Mouse (Mus musculus): ENCODE measurements around the gene Kat2a. TPM values are rescaled to one million over a fixed set of nuclear protein-coding genes. Genes with fewer than 3 reads are reported as not detected.
A peak's percentile ranks its signal among the peaks of the same experiment; 100 is the strongest.

Gene Kat2a
- polyA plus RNA-seq, 1 experiment: 56.4 TPM

GRCm38 (mm10) chr11:100709201-100709810 is 3.0 kb downstream of the Kat2a start:
- TF ChIP-seq POLR2A (IDR thresholded peaks at IDR 0.05; ENCODE audit: control insufficient read depth, extremely low read depth, insufficient read depth, low read length, poor library complexity) (no peak), CTCF (IDR thresholded peaks at IDR 0.05; ENCODE audit: borderline replicate concordance, control insufficient read depth, extremely low read depth, insufficient read depth, low read length, poor library complexity) (no peak)
- WGBS: 96% methylated on average over 9 of the region's 9 CpGs
- H3K4me1 ChIP-seq (replicated peaks; ENCODE audit: control insufficient read depth, insufficient read depth, low read length): peaks cover 23% of the 10 kb centered on the region
- no peaks in the 10 kb centered on the region for H3K27me3 ChIP-seq (ENCODE audit: control insufficient read depth, insufficient read depth, low read length)
- H3K27ac ChIP-seq (ENCODE audit: control insufficient read depth, insufficient read depth, low read length): no peak overlapping the region
- H3K36me3 ChIP-seq (ENCODE audit: control insufficient read depth, insufficient read depth, low read length): peaks cover 6% of the 10 kb centered on the region; the same call in 1 of the 2 replicates
- no peak overlapping the region for H3K4me3 ChIP-seq (ENCODE audit: control insufficient read depth, insufficient read depth, low read length)
- no peak for DNase-seq

GRCm38 (mm10) chr11:100705095-100705747 is 7.0 kb downstream of the Kat2a start:
- no peaks in the 10 kb centered on the region for H3K27me3 ChIP-seq (ENCODE audit: control insufficient read depth, insufficient read depth, low read length)
- TF ChIP-seq POLR2A (IDR thresholded peaks at IDR 0.05; ENCODE audit: control insufficient read depth, extremely low read depth, insufficient read depth, low read length, poor library complexity): no peak
- no peak for TF ChIP-seq CTCF (IDR thresholded peaks at IDR 0.05; ENCODE audit: borderline replicate concordance, control insufficient read depth, extremely low read depth, insufficient read depth, low read length, poor library complexity)
- no peak for DNase-seq
- no peak overlapping the region for H3K27ac ChIP-seq (ENCODE audit: control insufficient read depth, insufficient read depth, low read length)
- 98% methylated on average over 23 of the region's 23 CpGs for WGBS
- H3K4me1 ChIP-seq (replicated peaks; ENCODE audit: control insufficient read depth, insufficient read depth, low read length): peaks cover 16% of the 10 kb centered on the region
- H3K4me3 ChIP-seq (ENCODE audit: control insufficient read depth, insufficient read depth, low read length): no peak overlapping the region
- peaks cover 6% of the 10 kb centered on the region; the same call in 1 of the 2 replicates for H3K36me3 ChIP-seq (ENCODE audit: control insufficient read depth, insufficient read depth, low read length)

DNA sequence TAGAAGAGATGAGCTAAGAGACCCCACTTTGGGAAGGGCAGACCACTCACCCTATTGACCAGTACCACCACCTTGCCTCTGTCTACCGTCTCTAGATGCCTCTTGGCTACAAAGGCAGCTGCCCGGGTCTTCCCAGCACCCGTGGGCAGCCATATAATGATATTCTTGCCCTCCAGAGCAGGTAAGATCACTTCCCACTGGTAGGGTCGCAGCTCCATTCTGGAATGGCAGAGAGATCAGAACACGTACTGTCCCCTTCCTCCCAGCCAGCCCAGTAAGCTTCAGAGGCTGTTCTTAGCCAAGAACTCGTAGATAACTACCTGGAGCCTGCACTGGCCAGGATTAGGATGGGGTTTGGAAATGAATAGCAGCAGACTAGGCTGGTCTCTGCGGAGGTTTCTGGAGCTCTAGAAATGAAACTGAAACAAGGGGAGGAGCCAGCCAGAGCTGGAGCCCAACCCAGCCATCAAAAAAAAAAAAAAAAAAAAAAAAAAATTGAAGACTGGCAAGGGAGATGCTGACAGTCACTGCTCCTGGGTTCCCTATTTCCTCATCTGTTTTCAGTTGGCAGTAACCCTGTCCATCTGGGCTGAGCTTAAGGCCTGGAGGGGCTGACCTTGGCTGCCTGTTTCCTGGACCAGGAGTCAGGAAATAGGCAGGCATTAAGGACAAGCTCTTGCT is 8.3 kb downstream of the Kat2a start, which contains the start of gene Dhx58:
Gene Dhx58 (minus strand): TSS at position 421 of the 681 bp plus-strand sequence.
- Histone ChIP-seq H3K4me3 (ENCODE audit: control insufficient read depth, insufficient read depth, low read length) (peak within 1 kb of the TSS; percentile 48), H3K27ac (ENCODE audit: control insufficient read depth, insufficient read depth, low read length) (peak within 1 kb of the TSS; percentile 18; the same call in 1 of the 2 replicates)
- no peak for DNase-seq

DNA sequence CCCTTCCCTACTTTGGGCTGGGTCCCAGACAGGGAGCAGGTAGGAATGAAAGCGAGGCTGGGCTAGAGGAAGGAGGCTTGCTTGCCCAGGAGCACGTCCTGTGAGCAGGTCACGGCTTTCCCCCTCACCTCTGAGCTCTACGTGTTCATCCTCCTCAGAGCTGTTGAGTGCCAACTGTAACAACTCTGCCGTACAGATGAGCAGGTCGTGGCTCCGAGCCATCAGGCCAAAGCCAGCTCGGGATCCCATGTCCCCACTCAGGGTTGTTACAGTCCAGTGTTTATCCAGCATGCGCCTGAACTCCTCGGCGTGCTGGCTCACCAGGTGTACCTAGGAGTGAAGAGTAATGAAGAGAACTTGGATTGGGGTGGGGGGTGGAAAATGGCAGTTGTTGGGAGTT is 8.9 kb downstream of the Kat2a start:
- 9% methylated on average over 11 of the region's 11 CpGs for WGBS
- DNase-seq: no peak
- TF ChIP-seq POLR2A (IDR thresholded peaks at IDR 0.05; ENCODE audit: control insufficient read depth, extremely low read depth, insufficient read depth, low read length, poor library complexity) (0 out of 2 replicates have a peak, but pooled peaks have one; percentile 9), CTCF (IDR thresholded peaks at IDR 0.05; ENCODE audit: borderline replicate concordance, control insufficient read depth, extremely low read depth, insufficient read depth, low read length, poor library complexity) (no peak)
- peaks cover 16% of the 10 kb centered on the region for H3K4me1 ChIP-seq (replicated peaks; ENCODE audit: control insufficient read depth, insufficient read depth, low read length)
- H3K27me3 ChIP-seq (ENCODE audit: control insufficient read depth, insufficient read depth, low read length): no peaks in the 10 kb centered on the region
- H3K27ac ChIP-seq (ENCODE audit: control insufficient read depth, insufficient read depth, low read length): no peak overlapping the region
- peak overlapping the region; percentile 48 for H3K4me3 ChIP-seq (ENCODE audit: control insufficient read depth, insufficient read depth, low read length)
- peaks cover 6% of the 10 kb centered on the region; the same call in 1 of the 2 replicates for H3K36me3 ChIP-seq (ENCODE audit: control insufficient read depth, insufficient read depth, low read length)

More for the DNA sequence above, 8.3 kb downstream of the Kat2a start, which contains the start of gene Dhx58:
- WGBS: 4% methylated on average over 7 of the region's 7 CpGs
- TF ChIP-seq CTCF (IDR thresholded peaks at IDR 0.05; ENCODE audit: borderline replicate concordance, control insufficient read depth, extremely low read depth, insufficient read depth, low read length, poor library complexity) (no peak), POLR2A (IDR thresholded peaks at IDR 0.05; ENCODE audit: control insufficient read depth, extremely low read depth, insufficient read depth, low read length, poor library complexity) (no peak)
- H3K27me3 ChIP-seq (ENCODE audit: control insufficient read depth, insufficient read depth, low read length): no peaks in the 10 kb centered on the region
- H3K4me1 ChIP-seq (replicated peaks; ENCODE audit: control insufficient read depth, insufficient read depth, low read length): peaks cover 16% of the 10 kb centered on the region
- peaks cover 6% of the 10 kb centered on the region; the same call in 1 of the 2 replicates for H3K36me3 ChIP-seq (ENCODE audit: control insufficient read depth, insufficient read depth, low read length)

DNA sequence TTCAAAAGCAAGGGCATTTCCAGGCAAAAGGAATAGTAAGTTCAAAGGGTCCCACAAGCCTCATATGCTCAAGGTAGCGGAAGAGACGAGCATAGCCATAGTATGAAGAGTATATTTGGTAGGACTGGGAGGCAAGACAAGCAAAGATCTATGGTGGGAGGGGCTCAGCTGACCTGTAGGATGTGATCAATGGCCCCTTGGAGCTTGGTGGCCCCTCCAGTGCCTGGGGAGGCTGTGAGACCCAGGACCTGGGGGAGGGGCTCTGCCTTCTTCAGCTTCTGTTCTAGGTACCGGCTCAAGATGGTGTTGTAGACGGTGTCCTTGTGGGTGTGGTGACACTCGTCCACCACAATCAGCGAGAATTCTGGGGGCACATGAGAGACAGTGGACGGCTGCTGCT is 9.4 kb downstream of the Kat2a start:
- H3K27ac ChIP-seq (ENCODE audit: control insufficient read depth, insufficient read depth, low read length): no peak overlapping the region
- H3K4me1 ChIP-seq (replicated peaks; ENCODE audit: control insufficient read depth, insufficient read depth, low read length): peaks cover 16% of the 10 kb centered on the region
- DNase-seq: no peak
- WGBS: 5% methylated on average over 7 of the region's 7 CpGs
- H3K4me3 ChIP-seq (ENCODE audit: control insufficient read depth, insufficient read depth, low read length): peak overlapping the region; percentile 48
- H3K27me3 ChIP-seq (ENCODE audit: control insufficient read depth, insufficient read depth, low read length): no peaks in the 10 kb centered on the region
- no peak for TF ChIP-seq POLR2A (IDR thresholded peaks at IDR 0.05; ENCODE audit: control insufficient read depth, extremely low read depth, insufficient read depth, low read length, poor library complexity)
- TF ChIP-seq CTCF (IDR thresholded peaks at IDR 0.05; ENCODE audit: borderline replicate concordance, control insufficient read depth, extremely low read depth, insufficient read depth, low read length, poor library complexity): no peak
- peaks cover 6% of the 10 kb centered on the region; the same call in 1 of the 2 replicates for H3K36me3 ChIP-seq (ENCODE audit: control insufficient read depth, insufficient read depth, low read length)

All from thymus, adult 2 months (tissue).